Mouse (Mus musculus) adrenal gland, postnatal 14 days (tissue): ENCODE measurements at regions not wholly inside any gene's neighbourhood (a gene's known extent, or its start where the extent isn't known, plus 50 kb on each side); places are given as distances from the start of the nearest gene placed in this dataset.
A peak's percentile ranks its signal among the peaks of the same experiment; 100 is the strongest.

ENCODE experiments used
- DNase-seq: peaks from one replicate; pipeline ENCODE4 v3.0.0; 2021; ENCODE audit warnings: mixed read lengths

DNA sequence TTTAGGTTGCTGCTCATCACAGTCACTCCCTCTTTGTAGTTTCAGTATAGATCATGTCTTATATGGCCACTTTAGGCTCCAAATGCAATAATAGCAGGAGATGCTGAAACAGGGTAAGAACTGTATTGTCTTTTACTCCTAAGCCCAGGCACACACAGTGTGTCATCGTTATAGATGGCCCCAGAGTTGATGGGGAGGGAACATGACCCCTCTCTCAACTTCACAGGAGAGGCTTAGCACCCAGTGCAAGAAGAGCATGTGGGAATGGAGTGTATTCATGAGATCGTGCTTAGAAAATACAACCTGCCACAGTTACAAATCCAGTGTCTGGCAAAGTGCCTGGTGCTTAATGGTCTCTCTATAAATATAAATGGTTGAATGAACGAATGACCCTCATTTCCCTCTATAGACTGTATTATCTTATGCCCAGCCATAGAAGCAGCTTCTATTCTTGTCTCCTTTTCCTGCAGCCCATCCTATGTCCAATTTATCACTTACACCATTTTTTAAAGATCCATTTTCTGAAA lies 363.0 kb downstream of the Sorl1 start:
- no peak for DNase-seq

DNA sequence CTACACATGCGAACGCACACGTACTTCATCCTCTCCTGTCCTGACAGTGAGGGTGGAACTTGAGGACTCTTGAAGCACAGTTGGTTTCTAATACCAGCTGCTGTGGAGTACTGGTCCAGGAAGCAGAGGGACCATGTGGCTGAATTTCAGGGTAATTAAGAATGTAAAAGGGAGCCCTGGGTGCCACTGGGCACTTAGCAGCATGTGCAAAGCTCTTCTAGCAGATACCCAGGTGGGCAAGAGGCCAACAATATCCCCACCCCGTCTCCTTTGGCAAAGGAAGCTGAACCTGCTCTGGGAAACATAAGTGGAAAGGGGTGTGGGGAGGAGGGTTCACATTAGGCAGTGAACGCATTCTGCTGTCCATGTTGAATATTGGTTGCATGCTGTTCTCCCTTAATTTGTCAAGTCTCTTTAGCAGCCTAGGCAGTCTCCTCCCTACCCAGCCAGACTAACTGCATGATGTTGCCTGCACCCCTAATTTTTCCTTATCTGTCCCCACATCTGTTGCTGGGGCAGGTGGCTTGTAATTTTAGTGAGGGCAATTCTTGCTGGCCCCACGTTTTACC lies 369.6 kb downstream of the Sorl1 start:
- no peak for DNase-seq

DNA sequence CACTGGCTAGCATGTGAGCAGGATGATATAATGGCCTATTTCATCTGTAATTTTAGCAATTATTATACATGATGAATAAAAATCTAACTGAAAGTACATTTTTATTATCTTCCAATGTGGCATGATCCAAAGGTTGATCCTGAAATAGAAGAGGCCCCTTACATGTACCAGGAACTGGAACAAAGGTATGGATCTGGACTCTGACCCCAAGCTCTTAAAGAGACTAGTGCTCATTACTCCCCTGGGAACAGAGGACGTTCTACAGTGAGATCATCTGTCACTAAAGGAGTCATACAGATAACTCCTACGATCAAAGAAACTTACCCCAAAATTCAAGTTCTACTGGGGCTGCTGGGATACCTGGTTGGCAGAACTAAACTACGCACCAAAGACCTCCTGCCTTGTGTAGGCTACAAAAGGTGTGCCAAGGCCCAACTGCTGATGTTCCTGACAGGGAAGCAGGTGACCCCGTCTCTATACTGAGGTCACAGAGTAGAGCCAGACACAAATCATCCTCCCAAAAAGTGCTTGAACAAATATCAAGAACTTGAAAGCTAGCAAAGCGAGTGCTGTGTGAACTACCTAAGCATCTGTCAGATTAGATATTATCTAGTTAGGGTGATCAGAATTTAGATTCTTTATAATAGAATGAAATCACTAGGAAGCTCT lies 378.0 kb downstream of the Sorl1 start:
- DNase-seq: no peak

DNA sequence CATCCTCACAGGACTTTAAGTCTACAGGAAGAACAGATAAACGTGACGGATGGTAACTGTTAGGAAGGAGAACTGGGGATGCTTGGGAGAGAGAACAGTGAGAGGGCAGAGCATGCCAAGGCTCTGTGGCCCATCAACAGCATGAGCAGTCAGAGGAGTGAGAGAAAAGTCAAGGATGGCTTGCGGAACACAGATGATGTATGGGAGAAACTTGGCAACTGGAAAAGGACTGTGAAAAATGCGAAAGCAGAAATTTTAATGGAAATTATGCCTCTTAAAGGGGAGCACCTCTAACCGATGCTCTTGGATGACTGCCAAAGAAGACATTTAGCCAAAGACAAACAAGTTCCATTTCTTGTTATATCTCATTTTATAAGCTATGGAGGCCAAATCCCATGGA lies 382.6 kb downstream of the Sorl1 start:
- peak; percentile 46 for DNase-seq

DNA sequence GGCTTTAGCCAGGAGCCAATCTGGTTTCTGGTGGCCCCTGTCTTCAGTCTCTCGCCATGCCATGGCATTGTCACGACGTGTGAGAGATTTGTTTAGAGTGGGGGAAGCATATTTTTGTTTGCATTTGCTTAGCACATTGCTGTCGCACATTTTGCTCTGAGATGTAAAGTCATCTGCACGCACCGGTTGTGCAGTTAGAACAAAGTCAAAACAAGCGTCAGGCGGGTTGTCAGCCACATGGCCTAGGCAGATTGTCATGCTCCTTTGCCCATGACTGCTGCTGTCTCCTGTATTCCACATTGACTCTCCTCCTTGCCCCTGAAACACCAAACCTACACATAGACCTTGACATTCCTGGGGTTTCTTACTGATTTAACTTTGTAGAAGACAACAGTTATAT lies 383.6 kb downstream of the Sorl1 start:
- DNase-seq: no peak

DNA sequence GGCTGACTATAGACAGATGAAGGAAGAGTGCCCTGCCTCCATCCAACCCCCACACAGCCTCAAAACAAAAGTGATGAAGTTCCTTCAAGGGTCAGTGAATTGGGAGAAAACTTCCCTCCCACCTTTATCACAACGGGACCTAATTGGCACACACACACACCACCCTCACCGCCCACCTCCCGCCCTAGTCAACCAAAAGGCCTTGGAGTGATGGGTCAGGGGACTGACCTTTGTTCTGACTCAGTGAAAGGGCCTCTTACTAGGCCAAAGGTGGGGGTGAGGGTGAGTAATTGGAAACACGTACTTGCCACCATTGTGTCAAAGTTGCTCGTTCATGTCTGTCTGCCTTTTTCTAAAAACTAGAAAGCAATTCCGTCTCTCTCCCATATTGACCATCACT lies 386.4 kb downstream of the Sorl1 start:
- DNase-seq: peak; percentile 17

DNA sequence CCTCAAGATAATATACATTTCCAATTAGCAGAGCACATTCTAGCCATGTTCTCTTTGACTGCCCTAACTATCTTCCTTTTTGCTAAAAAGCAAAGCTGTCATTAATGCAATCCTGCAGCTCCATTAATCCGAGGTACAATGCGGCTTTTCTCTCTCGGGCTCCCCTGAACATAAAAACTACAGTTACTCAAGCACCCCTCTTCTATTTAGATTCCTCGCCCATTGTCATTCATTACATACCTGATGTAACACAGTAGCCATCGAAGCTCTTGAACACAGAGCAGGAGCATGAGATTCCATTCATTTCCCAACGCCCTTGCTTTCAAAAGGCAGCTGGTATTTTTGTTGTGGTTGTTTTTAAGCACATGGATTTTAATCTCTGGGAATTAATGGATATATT lies 387.2 kb downstream of the Sorl1 start:
- DNase-seq: no peak

DNA sequence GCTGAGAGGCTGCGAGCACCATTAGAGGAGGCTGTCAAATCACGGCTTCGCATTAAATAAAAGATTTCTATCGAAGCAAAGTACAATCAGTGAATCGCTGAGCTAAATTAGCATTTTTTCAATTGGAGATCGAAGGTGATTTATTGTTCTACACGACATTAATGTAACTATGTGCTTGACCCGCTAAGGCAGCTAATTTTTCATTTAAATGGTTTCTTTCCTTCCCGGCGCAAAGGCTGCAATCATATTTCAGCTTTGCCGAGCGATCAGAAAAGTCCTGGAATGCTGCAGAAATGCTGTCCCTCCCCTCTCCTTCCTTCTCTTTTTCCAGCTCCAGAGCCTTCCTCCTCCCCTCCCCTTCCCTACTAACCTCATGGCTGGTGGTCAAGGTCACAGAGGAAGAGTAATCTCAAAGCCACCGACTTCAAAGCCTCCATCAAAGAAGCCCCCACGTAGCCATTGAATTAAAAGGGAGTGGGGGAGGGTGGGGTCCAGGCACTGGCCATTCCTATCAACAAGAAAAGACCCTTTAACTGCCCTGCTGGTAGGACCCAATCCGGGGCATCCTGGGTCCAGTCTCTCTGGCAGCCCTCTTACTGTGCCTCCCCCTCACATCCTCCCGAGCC lies 387.8 kb downstream of the Sorl1 start:
- DNase-seq: peak; percentile 22

DNA sequence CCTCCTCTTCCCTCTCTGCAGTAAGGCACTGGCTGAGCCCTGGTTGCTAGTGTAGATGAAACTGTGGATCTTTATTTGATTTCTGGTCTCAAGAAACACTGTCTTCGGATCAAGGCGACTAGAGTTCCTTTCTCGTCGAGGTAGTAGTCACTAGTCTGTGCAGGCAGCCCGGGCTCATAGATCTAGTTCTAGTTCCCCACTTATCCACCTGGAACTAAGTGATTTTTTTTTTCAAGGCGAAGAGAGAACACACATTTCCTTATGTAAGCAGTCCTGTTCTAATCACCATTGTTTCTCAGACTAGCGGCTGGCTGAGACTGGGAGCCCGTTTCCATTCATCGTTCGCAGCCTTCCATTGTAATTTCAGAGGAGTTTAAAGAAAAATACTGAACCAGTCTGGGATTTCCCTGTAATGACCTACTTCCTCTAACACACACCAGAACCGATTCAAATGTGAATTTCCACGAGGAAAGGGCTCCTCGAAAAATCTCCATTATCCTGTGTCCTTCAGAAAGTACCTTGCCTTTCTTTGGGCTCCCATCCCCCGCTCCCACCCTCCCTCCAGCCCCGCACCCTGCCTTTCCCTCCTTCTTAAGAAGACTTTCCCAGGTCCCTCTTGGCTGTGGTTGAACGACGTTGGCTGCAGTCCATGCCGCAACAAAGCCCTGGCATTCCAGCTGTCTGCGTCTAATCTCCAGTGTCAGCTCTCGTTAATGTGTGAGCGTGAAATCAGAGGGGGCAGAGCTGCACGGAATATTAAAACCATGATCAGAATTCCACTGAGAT lies 388.5 kb downstream of the Sorl1 start:
- peak; percentile 64 for DNase-seq

DNA sequence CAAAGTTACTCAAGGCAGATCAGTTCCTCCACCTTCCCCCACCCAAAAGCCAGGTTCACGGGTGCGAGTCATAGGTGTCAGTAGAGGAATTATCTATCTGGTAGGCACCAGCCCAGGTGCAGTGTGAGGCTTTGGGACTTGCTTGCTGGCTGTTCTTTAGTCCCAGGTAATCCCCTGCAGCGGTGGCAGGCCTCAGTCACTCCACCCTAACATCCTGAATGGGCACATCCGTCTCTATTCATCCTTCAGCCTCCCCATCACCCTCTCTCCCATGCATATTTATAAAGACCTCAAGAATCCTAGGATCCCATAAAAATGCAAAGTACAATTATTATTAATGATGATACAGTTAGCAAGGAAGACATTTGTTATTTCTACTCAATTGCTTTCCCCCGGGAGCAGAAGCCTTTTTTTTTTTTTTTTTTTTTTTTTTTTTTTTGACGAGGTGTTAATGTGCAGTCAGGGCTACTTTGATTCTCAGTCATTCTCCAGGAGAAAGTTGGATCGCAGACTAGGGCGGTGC lies 389.1 kb downstream of the Sorl1 start:
- DNase-seq: no peak

DNA sequence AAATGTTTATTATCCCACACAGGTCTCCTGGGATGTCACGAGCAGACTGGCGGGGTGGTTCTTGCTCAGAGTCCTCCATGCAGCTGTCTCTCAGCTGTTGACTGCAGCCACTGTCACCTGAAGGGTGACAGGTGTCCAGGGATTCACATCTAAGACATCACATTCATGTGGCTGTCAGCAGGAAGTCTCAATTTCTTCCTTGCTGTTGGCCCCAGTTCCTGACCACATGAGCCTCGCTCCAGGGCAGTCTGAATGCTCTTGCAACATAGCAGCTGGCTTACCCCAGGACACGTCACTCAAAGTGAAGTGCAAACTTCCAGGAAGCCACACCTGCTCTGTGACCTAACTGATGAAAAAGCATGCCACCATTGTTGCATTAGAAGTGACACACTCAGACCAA lies 402.5 kb downstream of the Sorl1 start:
- no peak for DNase-seq

DNA sequence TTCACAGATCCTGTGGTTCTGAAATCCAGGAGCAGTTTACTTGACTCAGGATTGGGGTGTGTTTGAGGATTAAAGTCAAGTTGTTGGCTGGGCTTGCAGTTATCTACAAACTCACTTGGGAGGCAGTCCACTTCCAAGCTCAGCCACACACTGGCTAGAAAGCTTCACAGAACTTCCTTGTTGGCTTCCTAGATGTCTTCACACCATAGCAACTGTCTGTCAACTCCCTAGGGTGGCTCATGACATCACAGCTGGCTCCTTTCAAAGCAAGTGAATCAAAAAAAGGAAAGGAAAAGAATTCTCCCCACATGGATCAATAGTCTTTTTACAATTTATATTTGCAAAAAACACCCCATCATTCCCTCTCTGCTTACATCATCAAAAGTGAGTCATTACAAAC lies 408.9 kb downstream of the Sorl1 start:
- no peak for DNase-seq

DNA sequence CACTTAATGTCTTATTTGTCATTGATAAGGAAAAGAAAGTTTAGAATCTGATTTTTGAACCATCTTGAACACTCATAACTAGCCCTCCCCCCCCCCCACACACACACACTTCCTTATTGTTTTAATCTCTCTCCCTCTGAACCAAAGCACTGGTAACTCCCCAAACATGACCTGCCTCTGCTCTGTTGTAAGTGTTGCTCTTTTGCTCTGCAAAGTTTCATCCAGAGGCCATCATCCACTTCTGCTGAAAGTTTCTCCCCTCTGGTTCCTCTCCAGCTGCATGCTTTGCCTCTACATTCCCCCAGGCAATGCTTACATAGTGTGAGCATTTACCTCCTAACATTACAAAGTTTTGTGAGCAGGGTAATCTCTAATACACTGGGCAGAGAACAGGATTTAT lies 418.1 kb downstream of the Sorl1 start:
- no peak for DNase-seq

DNA sequence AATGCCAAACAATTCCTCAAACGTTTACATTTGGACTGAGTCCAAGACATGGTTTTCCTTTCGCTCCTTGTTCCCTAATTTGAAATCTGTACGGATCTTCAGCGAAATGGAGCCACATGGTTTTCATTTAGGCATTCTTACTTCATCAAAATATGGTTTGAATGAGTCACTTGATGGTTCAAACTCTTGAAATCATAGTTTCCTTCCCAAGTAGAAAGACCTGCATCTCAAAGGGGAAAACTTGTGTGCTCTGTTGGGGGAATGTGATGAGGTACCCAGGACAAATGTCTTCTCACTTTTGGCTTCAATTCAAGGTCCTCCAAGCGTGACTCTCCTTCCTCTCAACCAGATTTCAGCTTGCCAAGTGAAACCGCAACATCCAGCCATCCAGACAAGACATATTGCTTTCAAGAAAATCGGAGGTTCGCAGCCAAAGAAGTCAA lies 418.6 kb downstream of the Sorl1 start:
- peak; percentile 13 for DNase-seq

DNA sequence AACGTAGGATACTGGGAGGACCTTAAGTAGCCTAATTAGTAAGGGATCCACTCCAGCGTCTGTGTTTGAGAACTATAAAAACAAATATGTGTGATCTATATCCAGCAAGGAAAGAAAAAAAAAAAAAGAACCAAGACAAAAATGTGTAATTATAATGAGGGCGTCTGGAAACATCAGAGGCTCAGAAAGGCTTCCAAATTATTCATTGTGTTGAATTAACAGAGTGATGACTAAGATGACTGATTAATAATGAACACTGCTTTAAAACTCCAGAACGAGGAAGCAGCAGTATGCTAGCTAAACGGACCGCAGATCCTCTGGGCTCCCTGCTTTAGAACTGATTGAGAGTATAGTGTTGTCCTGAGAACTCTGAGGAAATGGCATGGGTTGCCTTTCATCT lies 421.0 kb downstream of the Sorl1 start:
- DNase-seq: no peak

DNA sequence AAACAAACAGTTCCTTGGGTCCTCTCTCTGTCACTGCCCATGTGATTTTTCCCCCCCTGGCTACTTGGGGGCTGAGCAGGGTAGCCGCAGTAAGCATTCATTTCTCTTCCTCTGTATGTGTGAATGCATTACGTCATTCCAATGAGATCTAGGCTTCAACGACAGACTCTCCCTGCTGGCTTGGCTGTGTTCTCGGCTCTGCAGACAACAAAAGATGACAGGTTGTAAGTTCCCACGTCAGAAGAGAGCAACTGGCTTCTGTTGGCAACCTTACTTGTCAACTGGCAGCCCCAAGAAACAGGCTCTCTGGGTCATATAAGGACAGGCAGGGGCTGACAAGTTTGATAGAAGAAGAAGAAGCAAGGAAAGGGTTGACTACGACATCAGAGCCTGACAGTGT lies 423.4 kb downstream of the Sorl1 start:
- DNase-seq: no peak

DNA sequence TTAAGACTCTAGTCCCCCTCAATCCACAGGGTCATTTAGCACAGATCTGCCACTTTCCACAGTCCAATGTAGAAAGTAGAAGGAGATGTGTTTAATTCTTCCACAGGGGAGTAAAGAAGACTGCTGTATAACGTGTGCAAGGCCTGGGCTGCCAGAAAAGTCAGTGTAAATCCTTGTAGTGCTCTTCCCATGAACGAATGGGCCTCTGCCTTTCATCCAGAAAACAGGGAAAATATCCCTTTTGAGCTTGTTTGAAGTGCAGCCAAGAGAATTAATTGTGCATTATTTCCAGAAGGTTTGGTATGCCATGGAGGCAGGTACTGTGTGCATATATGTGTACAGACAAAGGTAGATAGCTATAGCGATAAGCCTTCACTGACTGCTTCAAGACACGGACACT lies 425.1 kb downstream of the Sorl1 start:
- DNase-seq: no peak

DNA sequence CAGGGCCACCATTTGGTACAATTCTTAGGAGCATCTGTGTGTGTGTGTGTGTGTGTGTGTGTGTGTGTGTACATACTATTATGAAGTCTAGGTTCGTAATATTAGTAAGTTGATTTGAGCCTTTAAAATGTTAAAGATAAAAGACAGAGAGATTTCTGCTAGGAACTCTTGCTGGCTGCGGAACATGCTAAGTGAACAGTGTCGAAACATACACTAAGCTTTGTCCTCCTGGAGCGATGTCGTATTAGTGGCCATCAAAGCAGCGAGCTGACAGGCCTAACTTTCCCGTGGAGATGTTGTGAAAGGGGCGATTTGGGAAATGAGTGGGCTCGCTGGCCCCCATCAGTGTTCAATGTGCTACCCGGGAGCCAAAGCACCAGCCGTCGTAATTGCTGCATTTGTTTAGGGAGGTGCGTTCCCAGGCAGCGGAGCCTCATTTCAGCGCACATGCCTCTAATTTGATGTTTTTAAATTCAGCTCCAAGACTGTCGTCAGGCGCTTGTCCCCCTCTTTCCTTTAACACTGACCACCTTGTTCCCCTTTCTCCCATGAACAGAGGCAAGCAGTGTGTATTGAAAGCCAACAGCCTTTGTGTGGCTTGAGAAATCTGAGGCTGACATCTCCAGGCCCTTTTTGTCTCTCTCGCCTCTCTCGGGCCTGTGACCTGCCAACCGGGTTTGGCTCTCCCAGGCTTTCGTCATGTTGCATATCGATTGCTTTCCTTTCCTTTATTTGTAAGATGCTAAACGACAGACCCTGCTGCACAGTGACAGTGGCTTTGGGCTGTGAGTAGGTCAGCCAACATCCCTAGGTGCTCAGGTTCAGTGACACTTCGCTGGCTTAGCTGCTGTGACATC lies 426.3 kb downstream of the Sorl1 start:
- no peak for DNase-seq

DNA sequence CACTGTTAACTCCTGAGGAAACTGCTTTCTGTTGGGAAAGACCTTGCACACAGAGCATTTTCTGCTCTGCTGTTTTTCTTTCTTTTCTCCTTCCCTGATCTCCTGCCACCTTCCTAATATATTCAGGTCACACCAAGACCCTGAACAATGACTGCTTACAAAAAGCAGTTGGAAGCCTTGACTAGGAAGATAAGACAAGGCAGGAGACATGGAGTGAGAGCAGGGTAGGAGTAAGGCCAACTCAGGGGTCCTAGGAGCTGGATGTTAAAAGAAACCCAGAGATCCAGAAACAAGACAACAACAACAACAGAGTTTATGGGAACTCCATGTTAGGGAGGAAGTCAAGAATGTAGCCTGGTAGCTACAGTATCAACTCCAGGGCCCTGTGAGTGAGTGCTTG lies 426.9 kb downstream of the Sorl1 start:
- DNase-seq: no peak

DNA sequence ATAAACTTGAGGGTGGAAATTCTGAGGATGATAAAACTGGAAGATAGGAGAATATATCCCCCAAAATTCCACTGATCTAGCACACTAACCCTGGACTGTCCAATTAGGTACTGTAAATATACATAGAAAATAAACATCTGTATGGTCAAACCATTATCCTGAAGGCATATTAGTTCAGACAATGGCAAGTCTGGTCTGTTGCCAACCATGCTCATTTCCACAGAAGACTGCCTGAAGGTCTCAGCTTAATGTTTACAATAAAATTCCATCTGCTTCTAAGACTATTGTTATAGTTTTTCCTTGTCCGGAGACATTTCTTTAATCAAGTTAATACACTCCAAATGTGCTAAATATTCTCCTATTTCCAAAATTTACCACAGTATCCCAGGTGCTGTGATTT lies 441.2 kb downstream of the Sorl1 start:
- no peak for DNase-seq

DNA sequence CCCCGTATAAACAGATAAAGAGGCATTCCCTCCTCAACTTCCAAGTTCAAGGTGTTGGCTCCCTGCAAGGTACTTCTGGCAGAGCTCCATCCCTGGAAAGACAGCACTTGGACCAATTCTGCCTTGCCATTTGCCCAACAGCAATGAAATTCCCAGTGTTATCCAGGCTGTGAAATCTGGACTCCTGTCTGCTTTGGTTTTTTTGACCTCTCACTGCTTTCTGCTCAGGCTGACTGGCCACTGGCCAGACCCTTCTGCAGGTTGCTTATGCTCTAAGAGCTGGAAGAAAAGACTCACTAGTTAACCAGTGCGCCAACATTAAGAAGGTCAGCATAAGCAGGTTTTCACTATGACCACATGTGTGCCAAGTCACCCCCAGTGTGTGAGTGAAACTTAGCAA lies 448.4 kb downstream of the Sorl1 start:
- DNase-seq: peak; percentile 7

DNA sequence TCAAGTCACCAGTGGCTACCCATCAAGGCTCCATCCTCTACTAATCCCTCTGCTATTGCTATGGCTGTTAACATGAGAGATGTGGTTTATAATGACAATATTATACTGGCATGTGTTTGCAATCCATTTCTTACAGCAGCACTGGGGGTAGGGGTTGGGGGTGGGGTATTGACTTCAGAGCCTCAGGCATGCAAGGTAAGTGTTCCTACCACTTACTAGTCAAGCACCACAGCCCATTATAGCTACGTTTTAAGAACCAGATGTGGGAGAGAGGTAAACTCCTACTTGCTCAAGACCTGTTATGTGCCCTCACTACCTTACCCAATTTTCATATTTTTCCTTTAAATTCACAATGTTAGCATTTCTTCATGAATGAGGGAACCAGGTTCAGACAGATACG lies 451.1 kb downstream of the Sorl1 start:
- DNase-seq: no peak
